Mouse (Mus musculus) spleen, postnatal 14 days (tissue): ENCODE measurements around the gene Zkscan17.

Experiments
- DNase-seq, 2 experiments: peaks; one replicate each; pipeline ENCODE4 v3.0.0; 2021 to 2022; ENCODE audit warnings: low spot score in 2 of 2

Zkscan17 gene

GRCm38 (mm10) chr11:59518226-59518625 lies 8.3 kb downstream of the Zkscan17 start:
- no peak for DNase-seq

GRCm38 (mm10) chr11:59517441-59517840 lies 9.1 kb downstream of the Zkscan17 start:
- no peak for DNase-seq

GRCm38 (mm10) chr11:59514789-59515188 lies 11.8 kb downstream of the Zkscan17 start:
- no peak for DNase-seq

GRCm38 (mm10) chr11:59514381-59514780 lies 12.2 kb downstream of the Zkscan17 start:
- DNase-seq: no peak

GRCm38 (mm10) chr11:59513556-59513955 lies 13.0 kb downstream of the Zkscan17 start:
- no peak for DNase-seq

GRCm38 (mm10) chr11:59512733-59513132 lies 13.8 kb downstream of the Zkscan17 start:
- no peak for DNase-seq

- no peak for DNase-seq
These were observed 15.0 kb downstream of the Zkscan17 start for GRCm38 (mm10) chr11:59511558-59511957.

GRCm38 (mm10) chr11:59506713-59507074 lies 19.9 kb downstream of the Zkscan17 start:
- DNase-seq: no peak

GRCm38 (mm10) chr11:59505839-59506712 lies 20.5 kb downstream of the Zkscan17 start:
- peak; percentile 41 to 45 for DNase-seq

- DNase-seq: peak; percentile 26 to 42
These were observed 21.2 kb downstream of the Zkscan17 start for GRCm38 (mm10) chr11:59505351-59505838.

- no peak for DNase-seq
These were observed 24.4 kb downstream of the Zkscan17 start for GRCm38 (mm10) chr11:59501978-59502700.

GRCm38 (mm10) chr11:59497747-59498146 lies 28.8 kb downstream of the Zkscan17 start:
- no peak for DNase-seq

- DNase-seq: no peak
These were observed 29.8 kb downstream of the Zkscan17 start for GRCm38 (mm10) chr11:59496672-59497310.

GRCm38 (mm10) chr11:59486222-59486621 lies 40.3 kb downstream of the Zkscan17 start:
- DNase-seq: no peak

- DNase-seq: no peak
These were observed 40.9 kb downstream of the Zkscan17 start for GRCm38 (mm10) chr11:59485641-59486040.

GRCm38 (mm10) chr11:59483212-59483611 lies 43.3 kb downstream of the Zkscan17 start:
- DNase-seq: peak in 1 of 2 experiments; percentile 21

- DNase-seq: no peak
These were observed 49.3 kb downstream of the Zkscan17 start for GRCm38 (mm10) chr11:59477240-59477639.

- peak; percentile 64 to 79 for DNase-seq
These were observed 54.2 kb downstream of the Zkscan17 start, which contains the start of gene Zfp867 for GRCm38 (mm10) chr11:59472326-59472677. Zfp867 (minus strand) TSS chr11:59472474.

- DNase-seq: no peak
These were observed 54.9 kb downstream of the Zkscan17 start for GRCm38 (mm10) chr11:59471413-59472325.

GRCm38 (mm10) chr11:59460459-59460858 lies 66.1 kb downstream of the Zkscan17 start:
- DNase-seq: no peak

- no peak for DNase-seq
These were observed 67.6 kb downstream of the Zkscan17 start for GRCm38 (mm10) chr11:59458973-59459372.
